Comparison of ENCODE assay signal across 8 mouse cellular contexts in genomic region chr9:120933587-120933885, GRCm38 (mm10). TPM values are rescaled to one million over a fixed set of nuclear protein-coding genes. Genes with fewer than 3 reads are reported as not detected.
A peak's percentile ranks its signal among the peaks of the same experiment; 100 is the strongest.
DNase-seq lines count a peak whose midpoint lies in the region; ATAC-seq lines count a peak whose summit lies in the region.

No protein-coding gene starts in this region.

- H3K4me3 ChIP-seq in heart, embryonic 16.5 days (ENCODE audit: low read length), result peak overlapping the region; percentile 96
- H3K4me3 ChIP-seq in hindbrain, embryonic 12.5 days, result peak overlapping the region; percentile 65

- under 1% methylated on average over 32 of the region's 58 CpGs for WGBS in heart, embryonic 16.5 days
- 0% methylated on average over 36 of the region's 58 CpGs for WGBS in hindbrain, embryonic 12.5 days

- no peaks in the 10 kb centered on the region for H3K9me3 ChIP-seq in heart, embryonic 16.5 days (replicated peaks; ENCODE audit: control insufficient read depth, low read length)
- no peaks in the 10 kb centered on the region for H3K9me3 ChIP-seq in hindbrain, embryonic 12.5 days (replicated peaks)

- no peaks in the 10 kb centered on the region for H3K27me3 ChIP-seq in heart, embryonic 16.5 days (ENCODE audit: control insufficient read depth, insufficient read depth, low read length)
- H3K27me3 ChIP-seq in hindbrain, embryonic 12.5 days, result no peaks in the 10 kb centered on the region

- DNase-seq in heart, adult 11 months, result no peak
- DNase-seq in mesoderm, embryonic 11.5 days (ENCODE audit: low read depth, low spot score), result peak; percentile 48
- no peak for DNase-seq in spleen, postnatal 14 days (ENCODE audit: low spot score in 2 of 2)
- no peak for DNase-seq in spleen, adult 18-20 months
- DNase-seq in urinary bladder, adult 18-20 months (ENCODE audit: low spot score in 2 of 2), result no peak

- peak; percentile 72 for ATAC-seq in heart, embryonic 16.5 days (replicated peaks; ENCODE audit: extremely low read depth, insufficient read depth, low FRiP score)
- ATAC-seq in activated CD4-positive, CD25-positive, alpha-beta regulatory T cell, adult 4 months, result peak; percentile 22
- ATAC-seq in hindbrain, embryonic 12.5 days (ENCODE audit: low FRiP score), result peak; percentile 60

- H3K4me2 ChIP-seq in heart, embryonic 16.5 days (ENCODE audit: low read depth, low read length), result peak overlapping the region; percentile 75
- peak overlapping the region; percentile 91 for H3K4me2 ChIP-seq in hindbrain, embryonic 12.5 days (replicated peaks)

- peak overlapping the region; percentile 92 for H3K27ac ChIP-seq in heart, embryonic 16.5 days (ENCODE audit: low read length)
- peak overlapping the region; percentile 94 for H3K27ac ChIP-seq in hindbrain, embryonic 12.5 days

- peak overlapping the region; percentile 86 for H3K9ac ChIP-seq in heart, embryonic 16.5 days (ENCODE audit: low read length)
- H3K9ac ChIP-seq in hindbrain, embryonic 12.5 days, result peak overlapping the region; percentile 78

- H3K4me1 ChIP-seq in heart, embryonic 16.5 days (ENCODE audit: control insufficient read depth, insufficient read depth, low read length), result peaks cover 34% of the 10 kb centered on the region
- H3K4me1 ChIP-seq in hindbrain, embryonic 12.5 days, result peaks cover 43% of the 10 kb centered on the region

- no peaks in the 10 kb centered on the region for H3K36me3 ChIP-seq in heart, embryonic 16.5 days (ENCODE audit: control insufficient read depth, insufficient read depth)
- no peaks in the 10 kb centered on the region for H3K36me3 ChIP-seq in hindbrain, embryonic 12.5 days

RNA-seq across cellular contexts. Expression of gene Ctnnb1, which starts 4.5 kb away (rescaled TPM):
- polyA plus RNA-seq in heart, embryonic 16.5 days (2015; fragmentation: Nextera tagmentation; extraction: Ambion mirVana), result 357 TPM in 2 replicates
- 10 to 100 TPM; 72.8 to 83.1 TPM for polyA plus RNA-seq in activated CD4-positive, CD25-positive, alpha-beta regulatory T cell, adult 4 months (2017; shearing (Covaris generic))
- 672 and 677 TPM in 2 replicates for polyA plus RNA-seq in hindbrain, embryonic 12.5 days (2016; fragmentation: Nextera tagmentation; extraction: Ambion mirVana)

Comparison
In these comparisons a context has a peak if more than half of its experiments do, and no peak if none do; other contexts are left out.
1. ATAC-seq: peak in every context shown above with its lines; median percentile 72 in heart, embryonic 16.5 days; 60 in hindbrain, embryonic 12.5 days; 22 in activated CD4-positive, CD25-positive, alpha-beta regulatory T cell, adult 4 months.